Comparison of ENCODE assay signal across 31 mouse cellular contexts in genomic region chr9:72336069-72336468, GRCm38 (mm10).
DNase-seq lines count a peak whose midpoint lies in the region; ATAC-seq and TF ChIP-seq lines count a peak whose summit lies in the region.
"Had no signal": no experiment of that assay in that cellular context is flagged by ENCODE, and none has a peak within 500 bp of the region (broad histone marks: within the 10 kb centered on the region; RNA-seq: fewer than 3 reads in every experiment).

No protein-coding gene starts in this region.

- H3K4me2 ChIP-seq in liver, embryonic 16.5 days (ENCODE audit: low read depth, low read length), result no peak overlapping the region
- no peak overlapping the region for H3K4me2 ChIP-seq in forebrain, embryonic 12.5 days
- H3K4me2 ChIP-seq: embryonic facial prominence, embryonic 12.5 days; forebrain, embryonic 15.5 days; heart, embryonic 11.5 days; hindbrain, embryonic 13.5 days; limb, embryonic 12.5 days; neural tube, embryonic 15.5 days; stomach, embryonic 15.5 days had no signal

- 22% methylated on average over 2 of the region's 2 CpGs for WGBS in liver, embryonic 16.5 days (ENCODE audit: insufficient replicate concordance)
- 82% methylated on average over 2 of the region's 2 CpGs for WGBS in forebrain, embryonic 12.5 days

- ATAC-seq in liver, embryonic 16.5 days (ENCODE audit: low read depth), result peak; percentile 35; the same call in 1 of the 2 replicates
- no peak for ATAC-seq in forebrain, embryonic 12.5 days (ENCODE audit: low FRiP score)
- ATAC-seq: forebrain, embryonic 15.5 days; intestine, embryonic 16.5 days; lung, postnatal 0 days had no signal

- no peak for TF ChIP-seq CTCF in layer of hippocampus, adult 2 months (conservative IDR thresholded peaks at IDR 0.05)

- peak; percentile 34 for DNase-seq in thymus, postnatal 0 days (ENCODE audit: low spot score)
- DNase-seq in thymus, adult 18-20 months, result no peak
- peak; percentile 32 for DNase-seq in c-Kit-positive CD71-positive TER-119-negative erythroid progenitor cells, embryonic 14.5 days (ENCODE audit: low read depth)
- no peak for DNase-seq in kidney, postnatal 36 days
- DNase-seq in layer of hippocampus, adult 2 months (ENCODE audit: low spot score in 2 of 2), result no peak
- DNase-seq: adrenal gland, postnatal 36 days; cerebellum, adult 9-10 months; cerebellum, postnatal 36 days; embryo, embryonic 11 days; gastrocnemius, postnatal 25 days; heart, adult 18-20 months; heart, postnatal 4 days; kidney, adult 9 months; kidney, postnatal 10 days; lung, adult 18-20 months; lung, postnatal 4 days; midbrain, embryonic 14.5 days; retina, postnatal 1 day; right cerebral cortex, postnatal 14 days had no signal

- H3K4me3 ChIP-seq in liver, embryonic 16.5 days (ENCODE audit: low read depth, low read length), result no peak overlapping the region
- no peak overlapping the region for H3K4me3 ChIP-seq in forebrain, embryonic 12.5 days (replicated peaks)
- H3K4me3 ChIP-seq in layer of hippocampus, adult 2 months, result no peak overlapping the region
- H3K4me3 ChIP-seq: embryonic facial prominence, embryonic 12.5 days; forebrain, embryonic 15.5 days; hindbrain, embryonic 13.5 days; limb, embryonic 12.5 days; neural tube, embryonic 15.5 days; stomach, embryonic 15.5 days had no signal

- no peak overlapping the region for H3K9ac ChIP-seq in liver, embryonic 16.5 days (ENCODE audit: low read depth, low read length)
- no peak overlapping the region for H3K9ac ChIP-seq in forebrain, embryonic 12.5 days
- H3K9ac ChIP-seq: embryonic facial prominence, embryonic 12.5 days; forebrain, embryonic 15.5 days; hindbrain, embryonic 13.5 days; limb, embryonic 12.5 days; neural tube, embryonic 15.5 days; stomach, embryonic 15.5 days had no signal

- no peaks in the 10 kb centered on the region for H3K4me1 ChIP-seq in liver, embryonic 16.5 days (ENCODE audit: control insufficient read depth, low read depth, low read length)
- H3K4me1 ChIP-seq in forebrain, embryonic 12.5 days, result no peaks in the 10 kb centered on the region
- H3K4me1 ChIP-seq: embryonic facial prominence, embryonic 12.5 days; forebrain, embryonic 15.5 days; hindbrain, embryonic 13.5 days; limb, embryonic 12.5 days; neural tube, embryonic 15.5 days; stomach, embryonic 15.5 days had no signal

- H3K27me3 ChIP-seq in liver, embryonic 16.5 days (ENCODE audit: control insufficient read depth, insufficient read depth, low read depth, low read length), result no peaks in the 10 kb centered on the region
- H3K27me3 ChIP-seq in forebrain, embryonic 12.5 days, result no peaks in the 10 kb centered on the region
- H3K27me3 ChIP-seq: CH12.LX; embryonic facial prominence, embryonic 12.5 days; forebrain, embryonic 15.5 days; hindbrain, embryonic 13.5 days; limb, embryonic 12.5 days; neural tube, embryonic 15.5 days; stomach, embryonic 15.5 days had no signal

- H3K9me3 ChIP-seq in liver, embryonic 16.5 days (replicated peaks; ENCODE audit: control insufficient read depth, low read length), result no peaks in the 10 kb centered on the region
- no peaks in the 10 kb centered on the region for H3K9me3 ChIP-seq in forebrain, embryonic 12.5 days
- H3K9me3 ChIP-seq: embryonic facial prominence, embryonic 12.5 days; forebrain, embryonic 15.5 days; hindbrain, embryonic 13.5 days; limb, embryonic 12.5 days; neural tube, embryonic 15.5 days; stomach, embryonic 15.5 days had no signal

- H3K36me3 ChIP-seq in liver, embryonic 16.5 days (ENCODE audit: control insufficient read depth, insufficient read depth), result peaks cover 16% of the 10 kb centered on the region
- peaks cover 15% of the 10 kb centered on the region for H3K36me3 ChIP-seq in forebrain, embryonic 12.5 days (replicated peaks)

- H3K27ac ChIP-seq in liver, embryonic 16.5 days (ENCODE audit: low read length), result no peak overlapping the region
- no peak overlapping the region for H3K27ac ChIP-seq in forebrain, embryonic 12.5 days
- H3K27ac ChIP-seq in layer of hippocampus, adult 2 months, result no peak overlapping the region
- H3K27ac ChIP-seq: embryonic facial prominence, embryonic 12.5 days; forebrain, embryonic 15.5 days; hindbrain, embryonic 13.5 days; limb, embryonic 12.5 days; neural tube, embryonic 15.5 days; stomach, embryonic 15.5 days had no signal

Comparison
In these comparisons a context has a peak if more than half of its experiments do, and no peak if none do; other contexts are left out.
1. DNase-seq: peak in thymus, postnatal 0 days (single experiment) and c-Kit-positive CD71-positive TER-119-negative erythroid progenitor cells, embryonic 14.5 days (single experiment); none in thymus, adult 18-20 months (0 of 2), kidney, postnatal 36 days (0 of 2) and layer of hippocampus, adult 2 months (0 of 2).